28 mouse cellular contexts compared by ENCODE assay signal in genomic region chr3:9477386-9477785, GRCm38 (mm10).
"Had no signal": no experiment of that assay in that cellular context is flagged by ENCODE, and none has a peak within 500 bp of the region (broad histone marks: within the 10 kb centered on the region; RNA-seq: fewer than 3 reads in every experiment).

No protein-coding gene starts in this region.

- H3K4me1 ChIP-seq: embryonic facial prominence, embryonic 10.5 days; embryonic facial prominence, embryonic 12.5 days; embryonic facial prominence, embryonic 13.5 days; embryonic facial prominence, embryonic 15.5 days; forebrain, embryonic 10.5 days; forebrain, embryonic 12.5 days; forebrain, embryonic 13.5 days; forebrain, embryonic 15.5 days had no signal

- H3K27me3 ChIP-seq: embryonic facial prominence, embryonic 12.5 days; embryonic facial prominence, embryonic 13.5 days; embryonic facial prominence, embryonic 15.5 days; forebrain, embryonic 12.5 days; forebrain, embryonic 13.5 days; forebrain, embryonic 15.5 days had no signal

- H3K4me2 ChIP-seq: embryonic facial prominence, embryonic 12.5 days; embryonic facial prominence, embryonic 13.5 days; embryonic facial prominence, embryonic 15.5 days; forebrain, embryonic 12.5 days; forebrain, embryonic 13.5 days; forebrain, embryonic 15.5 days had no signal

- H3K4me3 ChIP-seq: embryonic facial prominence, embryonic 10.5 days; embryonic facial prominence, embryonic 12.5 days; embryonic facial prominence, embryonic 13.5 days; embryonic facial prominence, embryonic 15.5 days; erythroblast, embryonic 14.5 days; forebrain, embryonic 10.5 days; forebrain, embryonic 12.5 days; forebrain, embryonic 13.5 days; forebrain, embryonic 15.5 days; gastrocnemius, adult 2 months; heart, adult 2 months had no signal

- H3K9ac ChIP-seq: embryonic facial prominence, embryonic 12.5 days; embryonic facial prominence, embryonic 13.5 days; embryonic facial prominence, embryonic 15.5 days; forebrain, embryonic 12.5 days; forebrain, embryonic 13.5 days; forebrain, embryonic 15.5 days; forebrain, postnatal 0 days had no signal

- H3K27ac ChIP-seq: embryonic facial prominence, embryonic 10.5 days; embryonic facial prominence, embryonic 12.5 days; embryonic facial prominence, embryonic 13.5 days; embryonic facial prominence, embryonic 15.5 days; forebrain, embryonic 10.5 days; forebrain, embryonic 12.5 days; forebrain, embryonic 13.5 days; forebrain, embryonic 15.5 days; gastrocnemius, adult 2 months; heart, adult 2 months had no signal

- H3K9me3 ChIP-seq: embryonic facial prominence, embryonic 10.5 days; embryonic facial prominence, embryonic 12.5 days; embryonic facial prominence, embryonic 13.5 days; embryonic facial prominence, embryonic 15.5 days; forebrain, embryonic 10.5 days; forebrain, embryonic 12.5 days; forebrain, embryonic 13.5 days; forebrain, embryonic 15.5 days had no signal

- ATAC-seq: forebrain, embryonic 13.5 days; forebrain, embryonic 14.5 days; forebrain, embryonic 15.5 days; forebrain, embryonic 16.5 days; forebrain, postnatal 0 days had no signal

- H3K36me3 ChIP-seq: embryonic facial prominence, embryonic 15.5 days; forebrain, embryonic 12.5 days; forebrain, embryonic 15.5 days had no signal

- DNase-seq: cerebellum, adult 18-20 months; cerebellum, adult 2 months; cerebellum, adult 8-10 months; cerebellum, adult 9-10 months; cerebellum, adult 9-11 months; cerebellum, postnatal 10 days; cerebellum, postnatal 14 days; cerebellum, postnatal 25 days; cerebellum, postnatal 36 days; embryo, embryonic 11 days; forebrain, postnatal 0 days; gastrocnemius, adult 2 months; gastrocnemius, postnatal 10 days; gastrocnemius, postnatal 14 days; gastrocnemius, postnatal 25 days; gastrocnemius, postnatal 36 days had no signal
